Mouse (Mus musculus) stomach, postnatal 0 days (tissue): Measurements from ENCODE around the gene Mrvi1. TPM values are rescaled to one million over a fixed set of nuclear protein-coding genes. Genes with fewer than 3 reads are reported as not detected.

Experiments used
- ATAC-seq: fragments of 200-750 bp; cut with Nextera tagmentation; 2 replicates; pipeline ENCODE4 v1.8.0; 2017; ENCODE audit not compliant: low FRiP score, low TSS enrichment
- DNase-seq: peaks from one replicate; pipeline ENCODE4 v3.0.0-alpha.2; 2016; ENCODE audit warnings: low spot score
- H3K27ac ChIP-seq: fragments of 300-500 bp; sonication (generic); replicated peaks from 2 replicates; pipeline ENCODE4 v1.5.1; 2014; ENCODE audit warnings: mild to moderate bottlenecking, control low read depth
- H3K27me3 ChIP-seq: fragments of 300-500 bp; sonication (generic); 2 replicates; pipeline ENCODE4 v1.6.1; 2014; ENCODE audit warnings: low read length; ENCODE audit not compliant: control insufficient read depth, insufficient read depth
- H3K36me3 ChIP-seq: fragments of 300-500 bp; sonication (generic); 2 replicates; pipeline ENCODE4 v1.6.1; 2014; ENCODE audit warnings: low read length, mixed read lengths; ENCODE audit not compliant: control insufficient read depth, insufficient read depth
- H3K4me1 ChIP-seq: fragments of 300-500 bp; sonication (generic); replicated peaks from 2 replicates; pipeline ENCODE4 v1.6.1; 2014; ENCODE audit warnings: antibody characterized with exemption; ENCODE audit not compliant: control insufficient read depth, insufficient read depth
- H3K4me2 ChIP-seq: fragments of 300-500 bp; sonication (generic); replicated peaks from 2 replicates; pipeline ENCODE4 v1.6.1; 2014; ENCODE audit warnings: low read depth, mild to moderate bottlenecking, control low read depth, moderate library complexity
- H3K4me3 ChIP-seq: fragments of 300-500 bp; sonication (generic); 2 replicates; pipeline ENCODE4 v1.5.1; 2014; ENCODE audit warnings: low read depth, low read length, control low read depth
- H3K9ac ChIP-seq: fragments of 300-500 bp; sonication (generic); 2 replicates; pipeline ENCODE4 v1.6.1; 2014; ENCODE audit warnings: mild to moderate bottlenecking, low read length, control low read depth, mixed read lengths
- H3K9me3 ChIP-seq: fragments of 300-500 bp; sonication (generic); 2 replicates; pipeline ENCODE4 v1.6.1; 2016; ENCODE audit warnings: low read length; ENCODE audit not compliant: control insufficient read depth
- CTCF ChIP-seq: IDR thresholded peaks from 2 replicates; pipeline ENCODE4 v1.5.1; 2016; ENCODE audit warnings: antibody characterized with exemption, low read depth, mild to moderate bottlenecking, moderate library complexity
- EP300 ChIP-seq: optimal IDR thresholded peaks from 2 replicates; pipeline ENCODE3; 2016; ENCODE audit warnings: antibody characterized with exemption
- WGBS: fragments of 180-500 bp; shearing (Covaris S2); extraction: QIAGEN DNeasy Blood & Tissue Kit; methylation state at CpG from one replicate; pipeline ENCODE4 v1.1.7; 2014; 5-methylcytosine and 5-hydroxymethylcytosine counted together
- polyA plus RNA-seq: library from polyadenylated mRNA; unstranded; fragments of >200 nt; fragmentation: Nextera tagmentation; extraction: Ambion mirVana; gene quantifications from 2 replicates; pipeline ENCODE4 v1.2.1, GENCODE M21; 2015

The Mrvi1 gene
- polyA plus RNA-seq, 1 experiment from 2014 or later, result 8.4 TPM

- Histone ChIP-seq H3K36me3 (peaks cover 3% of the 10 kb centered on the region), H3K27ac (no peak overlapping the region), H3K27me3 (no peaks in the 10 kb centered on the region), H3K9ac (no peak overlapping the region), H3K4me3 (no peak overlapping the region), H3K4me2 (no peak overlapping the region), H3K9me3 (no peaks in the 10 kb centered on the region), H3K4me1 (no peaks in the 10 kb centered on the region)
- DNase-seq (no peak), ATAC-seq (no peak)
- 78% methylated on average over 8 of the region's 8 CpGs for WGBS
- TF ChIP-seq EP300 (no peak), CTCF (no peak)
Observed at GRCm38 (mm10) chr7:110823076-110823475, 159.2 kb downstream of the Mrvi1 start.

GRCm38 (mm10) chr7:110822055-110822454 lies 160.2 kb downstream of the Mrvi1 start:
- DNase-seq (no peak), ATAC-seq (no peak)
- no peak overlapping the region for H3K9ac ChIP-seq
- no peak overlapping the region for H3K4me3 ChIP-seq
- no peak overlapping the region for H3K27ac ChIP-seq
- no peaks in the 10 kb centered on the region for H3K27me3 ChIP-seq
- H3K36me3 ChIP-seq, result peaks cover 3% of the 10 kb centered on the region
- no peak for TF ChIP-seq EP300
- no peak for TF ChIP-seq CTCF
- WGBS, result 37% methylated on average over 4 of the region's 4 CpGs
- H3K4me2 ChIP-seq, result no peak overlapping the region
- no peaks in the 10 kb centered on the region for H3K4me1 ChIP-seq
- H3K9me3 ChIP-seq, result no peaks in the 10 kb centered on the region

GRCm38 (mm10) chr7:110821653-110822052 lies 160.6 kb downstream of the Mrvi1 start:
- Histone ChIP-seq H3K36me3 (peaks cover 3% of the 10 kb centered on the region), H3K4me1 (no peaks in the 10 kb centered on the region), H3K27me3 (no peaks in the 10 kb centered on the region), H3K4me2 (no peak overlapping the region), H3K27ac (no peak overlapping the region; the same call in 1 of the 2 replicates), H3K4me3 (no peak overlapping the region), H3K9me3 (no peaks in the 10 kb centered on the region), H3K9ac (no peak overlapping the region)
- TF ChIP-seq CTCF (no peak), EP300 (no peak)
- ATAC-seq, result 0 out of 2 replicates have a peak, but pooled peaks have one; percentile 44
- peak; percentile 42 for DNase-seq
- WGBS, result 25% methylated on average over 3 of the region's 3 CpGs

- WGBS, result 39% methylated on average over 5 of the region's 5 CpGs
- no peaks in the 10 kb centered on the region for H3K27me3 ChIP-seq
- ATAC-seq (peak; percentile 80), DNase-seq (no peak)
- no peak overlapping the region for H3K4me3 ChIP-seq
- H3K4me2 ChIP-seq, result no peak overlapping the region
- H3K27ac ChIP-seq, result no peak overlapping the region
- peaks cover 3% of the 10 kb centered on the region for H3K36me3 ChIP-seq
- no peak overlapping the region for H3K9ac ChIP-seq
- TF ChIP-seq CTCF (peak; percentile 55), EP300 (no peak)
- H3K4me1 ChIP-seq, result no peaks in the 10 kb centered on the region
- no peaks in the 10 kb centered on the region for H3K9me3 ChIP-seq
Observed at GRCm38 (mm10) chr7:110821068-110821467, 161.2 kb downstream of the Mrvi1 start.

GRCm38 (mm10) chr7:110818787-110819350 lies 163.4 kb downstream of the Mrvi1 start:
- Histone ChIP-seq H3K27ac (no peak overlapping the region), H3K9me3 (no peaks in the 10 kb centered on the region), H3K27me3 (no peaks in the 10 kb centered on the region), H3K4me1 (no peaks in the 10 kb centered on the region), H3K9ac (no peak overlapping the region), H3K4me2 (no peak overlapping the region), H3K4me3 (no peak overlapping the region), H3K36me3 (peaks cover 3% of the 10 kb centered on the region)
- TF ChIP-seq EP300 (no peak), CTCF (no peak)
- ATAC-seq (no peak), DNase-seq (no peak)
- 60% methylated on average over 11 of the region's 11 CpGs for WGBS

Other genes starting within 250 kb of the Mrvi1 start
- 4.7 and 5.2 TPM in 2 replicates for gene Ampd3, start 214.3 kb downstream of the Mrvi1 start, polyA plus RNA-seq
- gene Rnf141, start 138.0 kb downstream of the Mrvi1 start, polyA plus RNA-seq, result 24.0 and 25.1 TPM in 2 replicates
- 9.2 and 11.5 TPM in 2 replicates for gene Lyve1, start 119.2 kb downstream of the Mrvi1 start, polyA plus RNA-seq
- 22.4 and 26.4 TPM in 2 replicates for gene Ctr9, start 46.5 kb upstream of the Mrvi1 start, polyA plus RNA-seq
- 295 and 312 TPM in 2 replicates for gene Eif4g2, start 100.6 kb upstream of the Mrvi1 start, polyA plus RNA-seq